Mouse (Mus musculus): ENCODE results near the gene Gm4301. TPM values are rescaled to one million over a fixed set of nuclear protein-coding genes. Genes with fewer than 3 reads are reported as not detected.
"Not testable (repeated sequence)": the region's sequence is repeated elsewhere in the genome, so short reads cannot be mapped to it uniquely, and the experiment has no call there.

Gm4301 gene
- not detected in 2 replicates for polyA plus RNA-seq (2016; fragmentation: Nextera tagmentation; extraction: Ambion mirVana)

DNA sequence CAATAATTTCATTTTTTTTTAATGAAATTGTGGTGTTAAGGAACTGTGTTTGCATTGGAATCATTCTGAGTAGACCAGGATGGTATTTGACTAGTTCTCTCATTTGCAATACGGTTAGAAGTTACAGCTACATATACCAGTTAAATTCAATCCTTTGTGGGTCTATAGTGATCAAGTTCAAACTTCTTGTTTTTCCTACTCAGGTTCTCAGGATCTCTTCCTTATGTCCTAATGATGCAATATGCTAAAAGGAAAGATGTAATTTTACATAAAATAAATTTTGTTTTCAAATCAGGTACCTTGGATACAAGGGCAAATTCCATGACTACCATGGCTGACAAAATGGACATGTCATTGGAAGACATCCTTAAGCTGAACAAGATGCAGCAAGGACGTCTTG lies at the start of gene Gm4301:
Gm4301 (plus strand) TSS at position 301 of the 400 bp plus-strand sequence.
- H3K27ac ChIP-seq; ATAC-seq; H3K4me3 ChIP-seq; H3K36me3 ChIP-seq; H3K27me3 ChIP-seq (replicated peaks); H3K4me1 ChIP-seq; H3K9me3 ChIP-seq (replicated peaks); H3K9ac ChIP-seq; H3K4me2 ChIP-seq: not testable (repeated sequence)
- WGBS (ENCODE audit: insufficient replicate concordance): no CpG with 5 or more reads among the region's 2 CpGs

DNA sequence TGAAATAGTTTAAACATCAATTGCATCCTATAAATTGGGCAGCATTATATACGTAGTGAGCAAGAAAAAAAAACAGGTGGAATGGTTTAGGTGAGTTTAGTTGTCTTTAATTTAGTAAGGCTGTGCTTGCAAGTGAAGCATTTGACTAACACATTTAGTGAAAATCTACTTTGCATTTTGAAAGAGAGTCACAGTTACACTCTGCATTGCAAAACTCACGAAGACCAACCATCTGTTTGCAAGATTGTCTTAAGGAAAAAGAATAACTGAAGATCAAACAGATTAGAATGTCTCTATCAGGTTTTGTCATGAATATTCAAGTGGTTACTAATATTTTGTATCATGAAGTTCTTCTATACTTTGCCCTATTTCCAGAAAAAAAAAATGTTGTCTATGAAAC lies 39.4 kb upstream of the Gm4301 start:
- Histone ChIP-seq H3K9ac (no peak overlapping the region), H3K4me2 (no peak overlapping the region), H3K4me3 (no peak overlapping the region), H3K9me3 (replicated peaks) (no peaks in the 10 kb centered on the region), H3K27me3 (replicated peaks) (no peaks in the 10 kb centered on the region), H3K4me1 (no peaks in the 10 kb centered on the region), H3K27ac (no peak overlapping the region), H3K36me3 (no peaks in the 10 kb centered on the region)
- ATAC-seq: no peak
- WGBS (ENCODE audit: insufficient replicate concordance): 51% methylated on average over 2 of the region's 2 CpGs

DNA sequence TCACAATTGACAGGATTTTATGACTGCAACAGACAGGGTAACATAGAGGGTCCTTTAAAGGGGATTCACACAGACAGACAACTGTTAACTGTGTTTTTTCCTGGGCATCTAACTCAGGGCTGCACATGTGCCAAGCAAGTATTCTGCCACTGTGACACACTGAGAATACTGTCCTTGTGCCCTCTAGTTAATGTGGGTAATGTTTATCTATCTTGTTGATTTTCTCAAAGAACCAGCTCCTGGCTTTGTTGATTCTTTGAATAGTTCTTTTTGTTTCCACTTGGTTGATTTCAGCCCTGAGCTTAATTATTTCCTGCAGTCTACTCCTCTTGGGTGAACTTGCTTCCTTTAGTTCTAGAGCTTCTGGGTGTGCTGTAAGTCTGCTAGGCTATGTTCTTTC lies 35.4 kb upstream of the Gm4301 start:
- H3K27me3 ChIP-seq (replicated peaks); H3K9me3 ChIP-seq (replicated peaks); H3K4me1 ChIP-seq; H3K36me3 ChIP-seq; ATAC-seq; H3K27ac ChIP-seq; H3K4me2 ChIP-seq; H3K4me3 ChIP-seq; H3K9ac ChIP-seq: not testable (repeated sequence)

DNA sequence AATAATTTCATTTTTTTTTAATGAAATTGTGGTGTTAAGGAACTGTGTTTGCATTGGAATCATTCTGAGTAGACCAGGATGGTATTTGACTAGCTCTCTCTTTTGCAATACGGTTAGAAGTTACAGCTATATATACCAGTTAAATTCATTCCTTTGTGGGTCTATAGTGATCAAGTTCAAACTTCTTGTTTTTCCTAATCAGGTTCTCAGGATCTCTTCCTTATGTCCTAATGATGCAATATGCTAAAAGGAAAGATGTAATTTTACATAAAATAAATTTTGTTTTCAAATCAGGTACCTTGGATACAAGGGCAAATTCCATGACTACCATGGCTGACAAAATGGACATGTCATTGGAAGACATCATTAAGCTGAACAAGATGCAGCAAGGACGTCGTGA lies 5.1 kb downstream of the Gm4301 start, which contains the start of gene Gm4302:
Gm4302 (plus strand) TSS at position 301 of the 400 bp plus-strand sequence.
- H3K27me3 ChIP-seq (replicated peaks); H3K27ac ChIP-seq; H3K4me1 ChIP-seq; H3K4me2 ChIP-seq; H3K4me3 ChIP-seq; ATAC-seq; H3K9me3 ChIP-seq (replicated peaks); H3K36me3 ChIP-seq; H3K9ac ChIP-seq: not testable (repeated sequence)
- no CpG with 5 or more reads among the region's 3 CpGs for WGBS (ENCODE audit: insufficient replicate concordance)

DNA sequence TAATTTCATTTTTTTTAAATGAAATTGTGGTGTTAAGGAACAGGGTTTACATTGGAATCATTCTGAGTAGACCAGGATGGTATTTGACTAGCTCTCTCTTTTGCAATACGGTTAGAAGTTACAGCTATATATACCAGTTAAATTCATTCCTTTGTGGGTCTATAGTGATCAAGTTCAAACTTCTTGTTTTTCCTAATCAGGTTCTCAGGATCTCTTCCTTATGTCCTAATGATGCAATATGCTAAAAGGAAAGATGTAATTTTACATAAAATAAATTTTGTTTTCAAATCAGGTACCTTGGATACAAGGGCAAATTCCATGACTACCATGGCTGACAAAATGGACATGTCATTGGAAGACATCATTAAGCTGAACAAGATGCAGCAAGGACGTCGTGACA lies 10.2 kb downstream of the Gm4301 start, which contains the start of gene Gm4303:
Gm4303 (plus strand) TSS at position 301 of the 400 bp plus-strand sequence.
- H3K4me2 ChIP-seq; H3K9ac ChIP-seq; H3K36me3 ChIP-seq; H3K27me3 ChIP-seq (replicated peaks); H3K4me1 ChIP-seq; H3K27ac ChIP-seq; H3K4me3 ChIP-seq; H3K9me3 ChIP-seq (replicated peaks); ATAC-seq: not testable (repeated sequence)
- no CpG with 5 or more reads among the region's 3 CpGs for WGBS (ENCODE audit: insufficient replicate concordance)

DNA sequence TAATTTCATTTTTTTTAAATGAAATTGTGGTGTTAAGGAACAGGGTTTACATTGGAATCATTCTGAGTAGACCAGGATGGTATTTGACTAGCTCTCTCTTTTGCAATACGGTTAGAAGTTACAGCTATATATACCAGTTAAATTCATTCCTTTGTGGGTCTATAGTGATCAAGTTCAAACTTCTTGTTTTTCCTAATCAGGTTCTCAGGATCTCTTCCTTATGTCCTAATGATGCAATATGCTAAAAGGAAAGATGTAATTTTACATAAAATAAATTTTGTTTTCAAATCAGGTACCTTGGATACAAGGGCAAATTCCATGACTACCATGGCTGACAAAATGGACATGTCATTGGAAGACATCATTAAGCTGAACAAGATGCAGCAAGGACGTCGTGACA lies 15.3 kb downstream of the Gm4301 start, which contains the start of gene Gm4305:
Gm4305 (plus strand) TSS at position 301 of the 400 bp plus-strand sequence.
- not testable (repeated sequence) for H3K9ac ChIP-seq; H3K27ac ChIP-seq; ATAC-seq; H3K36me3 ChIP-seq; H3K4me3 ChIP-seq; H3K4me1 ChIP-seq; H3K27me3 ChIP-seq (replicated peaks); H3K4me2 ChIP-seq; H3K9me3 ChIP-seq (replicated peaks)
- WGBS (ENCODE audit: insufficient replicate concordance): no CpG with 5 or more reads among the region's 3 CpGs

DNA sequence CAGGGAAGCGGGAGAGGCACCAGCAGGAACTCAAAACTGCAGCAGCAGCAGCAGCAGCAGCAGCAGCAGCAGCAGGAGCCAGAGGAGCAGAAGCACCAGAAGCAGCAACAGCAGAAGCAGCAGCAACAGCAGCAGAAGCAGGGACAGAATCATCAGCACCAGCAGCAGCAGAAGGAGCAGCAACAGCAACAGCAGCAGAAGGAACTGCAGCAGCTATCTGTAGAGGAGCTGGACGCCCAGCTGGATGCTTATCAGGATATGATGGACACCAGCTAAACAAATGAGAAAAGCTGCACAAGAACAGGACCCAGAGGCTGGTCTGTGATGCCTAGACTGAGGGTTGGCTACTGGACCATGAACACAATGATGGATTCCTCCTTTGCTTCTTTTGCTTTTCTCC lies 21.4 kb downstream of the Gm4301 start:
- not testable (repeated sequence) for ATAC-seq; H3K27me3 ChIP-seq (replicated peaks); H3K27ac ChIP-seq; H3K9me3 ChIP-seq (replicated peaks); H3K4me3 ChIP-seq; H3K9ac ChIP-seq; H3K4me2 ChIP-seq; H3K36me3 ChIP-seq; H3K4me1 ChIP-seq
- 48% methylated on average over 2 of the region's 2 CpGs for WGBS (ENCODE audit: insufficient replicate concordance)

DNA sequence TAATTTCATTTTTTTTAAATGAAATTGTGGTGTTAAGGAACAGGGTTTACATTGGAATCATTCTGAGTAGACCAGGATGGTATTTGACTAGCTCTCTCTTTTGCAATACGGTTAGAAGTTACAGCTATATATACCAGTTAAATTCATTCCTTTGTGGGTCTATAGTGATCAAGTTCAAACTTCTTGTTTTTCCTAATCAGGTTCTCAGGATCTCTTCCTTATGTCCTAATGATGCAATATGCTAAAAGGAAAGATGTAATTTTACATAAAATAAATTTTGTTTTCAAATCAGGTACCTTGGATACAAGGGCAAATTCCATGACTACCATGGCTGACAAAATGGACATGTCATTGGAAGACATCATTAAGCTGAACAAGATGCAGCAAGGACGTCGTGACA lies 25.6 kb downstream of the Gm4301 start, which contains the start of gene Gm4307:
Gm4307 (plus strand) TSS at position 301 of the 400 bp plus-strand sequence.
- not testable (repeated sequence) for H3K4me3 ChIP-seq; H3K27ac ChIP-seq; H3K27me3 ChIP-seq (replicated peaks); H3K4me2 ChIP-seq; H3K9me3 ChIP-seq (replicated peaks); H3K4me1 ChIP-seq; H3K9ac ChIP-seq; H3K36me3 ChIP-seq; ATAC-seq
- WGBS (ENCODE audit: insufficient replicate concordance): no CpG with 5 or more reads among the region's 3 CpGs

DNA sequence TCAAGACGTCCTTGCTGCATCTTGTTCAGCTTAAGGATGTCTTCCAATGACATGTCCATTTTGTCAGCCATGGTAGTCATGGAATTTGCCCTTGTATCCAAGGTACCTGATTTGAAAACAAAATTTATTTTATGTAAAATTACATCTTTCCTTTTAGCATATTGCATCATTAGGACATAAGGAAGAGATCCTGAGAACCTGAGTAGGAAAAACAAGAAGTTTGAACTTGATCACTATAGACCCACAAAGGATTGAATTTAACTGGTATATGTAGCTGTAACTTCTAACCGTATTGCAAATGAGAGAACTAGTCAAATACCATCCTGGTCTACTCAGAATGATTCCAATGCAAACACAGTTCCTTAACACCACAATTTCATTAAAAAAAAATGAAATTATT lies 47.0 kb downstream of the Gm4301 start, which contains the start of gene Gm4312:
Gm4312 (minus strand) TSS at position 101 of the 400 bp plus-strand sequence.
- not testable (repeated sequence) for H3K4me1 ChIP-seq

More for the DNA sequence above, 47.0 kb downstream of the Gm4301 start, which contains the start of gene Gm4312:
- H3K4me3 ChIP-seq; H3K27ac ChIP-seq; H3K9me3 ChIP-seq (replicated peaks); H3K9ac ChIP-seq; ATAC-seq; H3K36me3 ChIP-seq; H3K27me3 ChIP-seq (replicated peaks); H3K4me2 ChIP-seq: not testable (repeated sequence)
- no CpG with 5 or more reads among the region's 2 CpGs for WGBS (ENCODE audit: insufficient replicate concordance)

Other genes starting within 250 kb of the Gm4301 start
- gene Gm4302, start 5.2 kb downstream of the Gm4301 start, polyA plus RNA-seq (2016; fragmentation: Nextera tagmentation; extraction: Ambion mirVana): not detected in 2 replicates
- gene Gm4303, start 10.3 kb downstream of the Gm4301 start, polyA plus RNA-seq (2016; fragmentation: Nextera tagmentation; extraction: Ambion mirVana): not detected in 2 replicates
- gene Gm4305, start 15.4 kb downstream of the Gm4301 start, polyA plus RNA-seq (2016; fragmentation: Nextera tagmentation; extraction: Ambion mirVana): not detected in 2 replicates
- not detected in 2 replicates for gene Gm4307, start 25.7 kb downstream of the Gm4301 start, polyA plus RNA-seq (2016; fragmentation: Nextera tagmentation; extraction: Ambion mirVana)
- not detected in 2 replicates for gene Gm4312, start 46.9 kb downstream of the Gm4301 start, polyA plus RNA-seq (2016; fragmentation: Nextera tagmentation; extraction: Ambion mirVana)
- gene Tmtc3, start 151.7 kb downstream of the Gm4301 start, polyA plus RNA-seq (2016; fragmentation: Nextera tagmentation; extraction: Ambion mirVana): 10.5 and 11.8 TPM in 2 replicates
- gene Cep290, start 151.9 kb downstream of the Gm4301 start, polyA plus RNA-seq (2016; fragmentation: Nextera tagmentation; extraction: Ambion mirVana): 4.2 and 4.8 TPM in 2 replicates